Mouse (Mus musculus) erythroblast, embryonic 14.5 days (primary cell): ENCODE results near the gene Mchr1.

ENCODE experiments used
- GATA1 ChIP-seq: IDR thresholded peaks from 2 replicates; pipeline ENCODE4 v1.6.1; 2012; ENCODE audit warnings: low read length, inconsistent platforms, mixed read lengths
- TAL1 ChIP-seq: IDR thresholded peaks from 3 replicates; pipeline ENCODE4 v1.6.1; 2012; ENCODE audit warnings: low read length, inconsistent platforms, mixed read lengths

DNA sequence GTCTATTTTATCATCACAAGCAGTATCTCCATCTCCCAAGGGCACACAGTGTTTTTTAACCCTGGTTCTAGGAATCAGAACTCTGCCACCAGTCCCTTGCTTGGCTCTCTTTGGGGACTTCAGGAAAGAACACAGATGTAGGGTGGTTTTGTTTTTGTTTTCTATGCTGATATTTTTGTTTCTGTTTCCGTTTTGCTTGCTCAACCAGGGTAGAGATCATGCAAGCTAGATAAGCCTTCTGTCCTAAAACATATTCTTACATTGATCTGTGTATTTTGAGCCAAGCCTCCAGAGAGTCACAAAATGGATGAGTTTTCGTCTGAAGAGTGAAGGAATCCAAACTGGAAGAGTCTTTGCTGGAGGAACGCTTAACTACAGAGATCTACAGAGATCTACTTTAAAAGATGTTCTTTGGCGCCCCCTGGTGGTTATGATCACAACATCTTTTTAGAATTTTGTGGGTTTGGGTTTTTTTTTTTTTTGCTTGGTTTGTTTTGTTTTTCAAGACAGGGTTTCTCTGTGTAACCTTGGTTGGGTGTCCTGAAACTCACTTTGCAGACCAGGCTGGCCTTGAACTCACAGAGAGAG is 35.8 kb upstream of the Mchr1 start:
- TF ChIP-seq TAL1 (no peak), GATA1 (no peak)
